Mouse (Mus musculus) hindbrain, embryonic 10.5 days (tissue): ENCODE measurements around the gene Klrb1f. TPM values are rescaled to one million over a fixed set of nuclear protein-coding genes. Genes with fewer than 3 reads are reported as not detected.

Experiments used
- DNase-seq: peaks from one replicate; pipeline ENCODE4 v3.0.0-alpha.2; 2017; ENCODE audit warnings: low spot score
- H3K27ac ChIP-seq: fragments of 300-500 bp; sonication (generic); 2 replicates; pipeline ENCODE4 v1.5.1; 2016; ENCODE audit warnings: mild to moderate bottlenecking, moderate library complexity
- H3K27me3 ChIP-seq: fragments of 300-500 bp; sonication (generic); 2 replicates; pipeline ENCODE4 v1.6.1; 2016; ENCODE audit warnings: mild to moderate bottlenecking; ENCODE audit not compliant: poor library complexity, insufficient read depth, severe bottlenecking
- H3K36me3 ChIP-seq: fragments of 300-500 bp; sonication (generic); 2 replicates; pipeline ENCODE4 v1.6.1; 2016; ENCODE audit warnings: mild to moderate bottlenecking, moderate library complexity
- H3K4me1 ChIP-seq: fragments of 300-500 bp; sonication (generic); replicated peaks from 2 replicates; pipeline ENCODE4 v1.6.1; 2016; ENCODE audit warnings: mild to moderate bottlenecking
- H3K4me3 ChIP-seq: fragments of 300-500 bp; sonication (generic); 2 replicates; pipeline ENCODE4 v1.5.1; 2016; ENCODE audit warnings: mild to moderate bottlenecking, moderate library complexity
- H3K9me3 ChIP-seq: fragments of 300-500 bp; sonication (generic); 2 replicates; pipeline ENCODE4 v1.6.1; 2016; ENCODE audit warnings: mild to moderate bottlenecking, moderate library complexity
- whole genome bisulfite sequencing: fragments of 180-500 bp; shearing (Covaris S2); methylation state at CpG from one replicate; pipeline ENCODE4 v1.1.7; 2016; 5-methylcytosine and 5-hydroxymethylcytosine counted together
- polyA plus RNA-seq: library from polyadenylated mRNA; unstranded; fragments of >200 nt; fragmentation: Nextera tagmentation; extraction: Ambion mirVana; gene quantifications from 2 replicates; pipeline ENCODE4 v1.2.1, GENCODE M21; 2016

The Klrb1f gene
- polyA plus RNA-seq, 1 experiment from 2014 or later: 0.51 TPM

DNA sequence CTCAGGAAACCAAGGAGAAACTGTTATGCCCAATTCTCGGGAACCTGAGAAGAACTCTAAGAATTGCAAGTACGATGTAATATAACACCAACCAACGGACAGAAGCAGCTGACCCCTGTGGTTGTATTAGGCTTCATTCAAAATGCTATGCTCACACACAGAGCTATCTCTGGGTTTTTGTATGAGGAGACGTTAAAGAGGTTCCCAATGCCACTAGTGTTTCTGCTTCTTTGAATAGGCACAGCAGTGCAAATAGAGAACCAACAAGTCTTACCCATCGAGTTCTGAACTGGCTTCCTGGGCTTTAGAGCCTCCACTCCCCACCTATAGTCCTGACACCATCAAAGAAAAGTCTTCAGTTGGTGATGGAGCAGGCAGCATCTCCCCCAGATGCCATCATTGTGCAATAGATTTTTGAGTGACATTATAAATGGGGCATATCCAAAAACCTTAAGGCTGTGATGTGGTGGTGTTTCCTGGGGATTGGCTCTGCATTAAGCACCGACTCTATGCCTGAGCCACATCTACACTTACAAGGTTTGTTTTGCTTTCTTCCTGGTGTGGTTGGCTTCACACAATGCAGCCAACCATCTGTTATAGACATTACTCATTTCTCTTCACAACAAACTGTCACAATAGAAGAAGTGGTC is 15.4 kb upstream of the Klrb1f start:
- H3K27me3 ChIP-seq: no peaks in the 10 kb centered on the region
- 56% methylated on average over 6 of the region's 6 CpGs for WGBS
- no peak overlapping the region for H3K4me3 ChIP-seq
- H3K27ac ChIP-seq: no peak overlapping the region
- H3K9me3 ChIP-seq: no peaks in the 10 kb centered on the region
- no peaks in the 10 kb centered on the region for H3K4me1 ChIP-seq
- no peak for DNase-seq
- no peaks in the 10 kb centered on the region for H3K36me3 ChIP-seq

DNA sequence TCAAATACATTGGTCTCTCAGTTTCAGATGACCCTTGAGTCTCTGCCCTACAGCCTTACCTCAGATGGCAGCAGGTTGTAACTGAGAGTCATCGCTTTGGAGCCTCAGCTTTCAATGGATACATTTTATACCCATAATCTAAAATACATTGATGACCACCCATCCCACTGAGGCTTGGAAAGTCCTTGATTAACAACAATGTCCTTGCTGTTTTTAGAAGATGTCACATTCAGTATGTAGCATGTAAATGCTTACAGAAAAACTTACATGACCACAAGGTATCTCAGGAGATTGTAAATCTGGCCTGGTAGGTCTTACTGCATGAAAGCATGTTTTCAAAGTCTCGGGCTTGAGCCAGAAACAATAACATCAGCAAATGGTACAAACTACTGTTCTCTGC is 14.7 kb upstream of the Klrb1f start:
- no peak overlapping the region for H3K27ac ChIP-seq
- H3K36me3 ChIP-seq: no peaks in the 10 kb centered on the region
- WGBS: 86% methylated on average over 2 of the region's 2 CpGs
- H3K4me3 ChIP-seq: no peak overlapping the region
- DNase-seq: no peak
- H3K9me3 ChIP-seq: no peaks in the 10 kb centered on the region
- H3K4me1 ChIP-seq: no peaks in the 10 kb centered on the region
- H3K27me3 ChIP-seq: no peaks in the 10 kb centered on the region

DNA sequence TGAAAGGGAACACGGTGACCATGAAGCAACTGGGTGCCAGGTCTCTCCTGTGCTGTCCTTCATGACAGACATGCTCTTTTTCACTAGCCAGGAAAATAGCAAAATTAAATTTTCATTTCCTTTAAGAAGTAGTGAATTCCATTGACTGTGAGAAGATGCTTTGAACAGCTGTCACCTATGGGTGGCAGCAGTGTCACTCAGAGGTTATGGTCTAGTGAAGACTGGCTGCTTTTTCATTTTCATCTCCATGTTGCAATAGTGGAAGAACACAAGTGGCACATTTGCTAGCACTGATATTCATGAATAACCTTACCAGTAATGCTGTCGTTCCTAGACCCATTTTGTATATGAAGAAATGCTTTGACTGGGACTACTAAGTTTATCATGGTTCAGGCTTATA is 12.3 kb upstream of the Klrb1f start:
- Histone ChIP-seq H3K4me3 (no peak overlapping the region), H3K9me3 (no peaks in the 10 kb centered on the region), H3K27me3 (no peaks in the 10 kb centered on the region), H3K36me3 (no peaks in the 10 kb centered on the region), H3K27ac (no peak overlapping the region), H3K4me1 (no peaks in the 10 kb centered on the region)
- 79% methylated on average over 2 of the region's 2 CpGs for WGBS
- DNase-seq: no peak

DNA sequence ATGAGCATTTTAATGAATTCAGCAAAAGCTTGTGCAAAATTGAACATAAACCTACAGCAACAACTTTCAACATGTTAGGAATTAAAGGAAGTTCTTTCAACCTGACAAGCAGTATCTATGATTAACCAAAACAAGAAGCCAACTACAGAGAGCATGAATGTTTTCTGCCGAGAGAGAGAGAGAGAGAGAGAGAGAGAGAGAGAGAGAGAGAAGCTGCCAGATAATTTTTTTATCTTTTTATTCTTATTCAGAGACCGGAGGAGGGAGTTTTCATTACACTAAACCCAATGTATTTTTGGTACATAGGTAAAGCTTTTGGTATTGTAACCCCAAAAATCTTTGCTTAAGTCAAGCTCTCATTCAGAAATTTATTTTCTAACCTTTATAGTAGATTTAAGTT is 10.7 kb upstream of the Klrb1f start:
- H3K36me3 ChIP-seq: no peaks in the 10 kb centered on the region
- DNase-seq: no peak
- no peaks in the 10 kb centered on the region for H3K4me1 ChIP-seq
- no peak overlapping the region for H3K4me3 ChIP-seq
- 90% methylated on average over 2 of the region's 2 CpGs for WGBS
- no peaks in the 10 kb centered on the region for H3K9me3 ChIP-seq
- H3K27me3 ChIP-seq: no peaks in the 10 kb centered on the region
- no peak overlapping the region for H3K27ac ChIP-seq

DNA sequence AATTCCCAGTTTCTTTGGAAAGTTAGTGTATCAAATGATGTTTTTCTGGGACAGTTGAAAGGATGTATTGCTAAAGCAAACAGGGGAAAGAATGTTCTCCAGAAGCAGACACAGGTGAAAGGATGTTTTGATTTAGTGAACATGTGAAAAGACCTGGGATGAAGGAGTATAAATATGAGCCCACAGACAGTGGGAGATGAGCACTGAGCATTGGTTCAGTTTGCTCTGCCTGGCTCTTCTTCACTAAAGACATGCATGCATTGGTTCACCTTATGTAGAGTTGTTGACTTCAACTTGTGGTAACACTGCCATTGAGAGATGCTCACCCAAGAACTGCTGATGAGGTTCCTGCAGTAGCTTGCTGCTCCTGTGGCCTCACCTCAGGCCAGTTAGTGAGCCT is 9.4 kb upstream of the Klrb1f start:
- no peak overlapping the region for H3K4me3 ChIP-seq
- no peaks in the 10 kb centered on the region for H3K4me1 ChIP-seq
- H3K27ac ChIP-seq: no peak overlapping the region
- no peaks in the 10 kb centered on the region for H3K9me3 ChIP-seq
- H3K27me3 ChIP-seq: no peaks in the 10 kb centered on the region
- no peaks in the 10 kb centered on the region for H3K36me3 ChIP-seq
- DNase-seq: no peak

DNA sequence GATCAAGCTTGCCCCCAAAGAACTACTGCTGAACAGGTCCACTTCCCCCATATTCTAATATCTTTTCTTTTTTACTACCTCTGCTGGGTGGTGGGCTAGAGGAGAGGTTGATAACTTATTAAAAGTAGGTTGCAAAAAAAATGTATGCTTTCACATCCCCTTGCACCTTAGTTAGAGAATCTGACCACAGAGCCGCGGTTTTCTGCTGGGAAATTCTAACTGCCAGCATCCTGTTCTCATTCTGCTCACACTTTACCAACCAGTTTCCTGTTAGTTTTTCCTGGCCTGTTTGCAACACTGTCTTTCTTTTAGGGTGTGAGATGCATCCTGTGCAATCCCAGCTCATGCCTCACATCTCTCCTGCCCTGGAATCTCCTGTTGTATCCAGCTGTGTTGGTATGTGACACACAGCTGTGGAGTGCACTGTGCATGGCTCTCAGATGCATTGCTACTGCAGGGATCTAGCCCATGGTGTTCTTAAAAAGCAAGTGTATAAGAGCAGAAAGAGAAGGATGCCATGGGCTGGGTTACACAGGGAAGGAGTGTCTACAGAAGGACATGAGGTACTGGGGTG is 8.7 kb upstream of the Klrb1f start:
- WGBS: 80% methylated on average over 2 of the region's 2 CpGs
- no peak overlapping the region for H3K27ac ChIP-seq
- no peaks in the 10 kb centered on the region for H3K27me3 ChIP-seq
- H3K9me3 ChIP-seq: no peaks in the 10 kb centered on the region
- no peaks in the 10 kb centered on the region for H3K36me3 ChIP-seq
- DNase-seq: no peak
- H3K4me3 ChIP-seq: no peak overlapping the region
- no peaks in the 10 kb centered on the region for H3K4me1 ChIP-seq

DNA sequence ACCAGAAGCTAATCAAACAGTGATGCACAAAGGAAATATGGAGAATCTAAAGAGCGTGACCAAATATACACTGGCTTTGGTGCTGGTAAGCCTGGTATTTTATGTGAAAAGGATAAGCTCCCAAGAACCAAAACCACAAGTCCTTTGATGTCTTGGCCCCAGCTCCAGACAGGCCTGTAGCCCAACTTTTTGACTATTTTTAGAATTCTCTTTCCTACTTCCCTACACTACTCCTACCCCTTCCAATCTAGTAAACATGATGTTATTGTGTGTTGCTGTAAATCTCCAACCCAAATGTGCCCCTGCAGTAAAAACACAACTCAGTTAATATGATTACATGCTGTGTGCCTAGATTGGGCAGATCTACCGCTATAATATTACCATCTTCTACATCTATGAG is 4.2 kb upstream of the Klrb1f start:
- H3K27me3 ChIP-seq: no peaks in the 10 kb centered on the region
- H3K9me3 ChIP-seq: no peaks in the 10 kb centered on the region
- no peak overlapping the region for H3K27ac ChIP-seq
- WGBS: 93% methylated on average over 2 of the region's 2 CpGs
- DNase-seq: no peak
- no peak overlapping the region for H3K4me3 ChIP-seq
- H3K36me3 ChIP-seq: no peaks in the 10 kb centered on the region
- H3K4me1 ChIP-seq: no peaks in the 10 kb centered on the region

- H3K4me3 ChIP-seq: no peak overlapping the region
- no peak for DNase-seq
Observed at GRCm38 (mm10) chr6:129042470-129042869, 3.2 kb upstream of the Klrb1f start.

GRCm38 (mm10) chr6:129048381-129048780 is 2.7 kb downstream of the Klrb1f start:
- no peak overlapping the region for H3K4me3 ChIP-seq
- H3K27ac ChIP-seq: no peak overlapping the region
- peaks cover 10% of the 10 kb centered on the region for H3K4me1 ChIP-seq
- DNase-seq: no peak
- H3K9me3 ChIP-seq: no peaks in the 10 kb centered on the region
- no peaks in the 10 kb centered on the region for H3K36me3 ChIP-seq
- peaks cover 5% of the 10 kb centered on the region; the same call in 1 of the 2 replicates for H3K27me3 ChIP-seq
- 35% methylated on average over 4 of the region's 4 CpGs for WGBS

More at GRCm38 (mm10) chr6:129042470-129042869, 3.2 kb upstream of the Klrb1f start:
- Histone ChIP-seq H3K9me3 (no peaks in the 10 kb centered on the region), H3K4me1 (no peaks in the 10 kb centered on the region), H3K27me3 (no peaks in the 10 kb centered on the region), H3K27ac (no peak overlapping the region), H3K36me3 (no peaks in the 10 kb centered on the region)

- Histone ChIP-seq H3K27ac (peak overlapping the region; percentile 86), H3K4me1 (peaks cover 10% of the 10 kb centered on the region), H3K4me3 (peak overlapping the region; percentile 55), H3K9me3 (no peaks in the 10 kb centered on the region), H3K27me3 (peaks cover 5% of the 10 kb centered on the region; the same call in 1 of the 2 replicates), H3K36me3 (no peaks in the 10 kb centered on the region)
- WGBS: 0% methylated on average over 13 of the region's 13 CpGs
- peak; percentile 82 for DNase-seq
Observed at GRCm38 (mm10) chr6:129048857-129049473, 3.3 kb downstream of the Klrb1f start.

DNA sequence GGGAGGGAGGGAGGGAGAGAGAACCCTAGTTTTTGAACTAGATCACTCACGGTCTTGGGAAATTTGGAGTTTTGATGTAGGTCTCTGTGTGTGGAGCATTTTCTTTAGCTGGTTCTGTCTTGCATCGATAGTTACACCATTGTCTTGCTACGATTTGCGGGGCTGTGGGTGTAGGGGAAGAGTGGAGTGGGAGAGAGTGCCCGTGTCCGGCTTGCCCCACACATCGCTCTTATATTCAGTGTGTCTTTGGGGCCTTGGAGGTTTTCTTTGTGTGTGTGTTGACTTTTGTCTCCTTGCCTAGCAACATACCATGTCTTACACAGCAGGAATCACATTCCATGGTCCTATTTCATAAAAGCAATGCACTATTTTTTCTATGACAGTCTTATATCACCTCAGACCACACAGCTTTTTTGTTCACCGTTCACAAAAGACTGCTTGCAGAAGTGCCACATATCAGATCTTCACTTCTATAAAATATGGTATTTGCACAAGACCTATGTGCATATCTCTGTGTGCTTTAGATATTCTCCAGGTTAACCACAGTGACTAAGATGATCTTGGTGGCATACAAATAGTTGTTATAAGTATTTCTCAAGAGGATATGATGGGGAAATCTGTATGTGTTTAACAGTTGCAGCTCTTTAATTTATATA is 4.0 kb downstream of the Klrb1f start:
- DNase-seq: peak; percentile 28

GRCm38 (mm10) chr6:129051086-129051485 is 5.4 kb downstream of the Klrb1f start:
- Histone ChIP-seq H3K36me3 (no peaks in the 10 kb centered on the region), H3K27ac (no peak overlapping the region), H3K9me3 (no peaks in the 10 kb centered on the region), H3K4me1 (peaks cover 10% of the 10 kb centered on the region), H3K27me3 (peaks cover 5% of the 10 kb centered on the region; the same call in 1 of the 2 replicates), H3K4me3 (no peak overlapping the region)
- WGBS: 87% methylated on average over 3 of the region's 3 CpGs
- DNase-seq: no peak

More for the DNA sequence above, 4.0 kb downstream of the Klrb1f start:
- 2% methylated on average over 8 of the region's 8 CpGs for WGBS
- H3K27ac ChIP-seq: peak overlapping the region; percentile 79
- H3K27me3 ChIP-seq: peaks cover 5% of the 10 kb centered on the region; the same call in 1 of the 2 replicates
- H3K9me3 ChIP-seq: no peaks in the 10 kb centered on the region
- peak overlapping the region; percentile 55 for H3K4me3 ChIP-seq
- H3K36me3 ChIP-seq: no peaks in the 10 kb centered on the region
- H3K4me1 ChIP-seq: peaks cover 10% of the 10 kb centered on the region

GRCm38 (mm10) chr6:129051731-129052130 is 6.0 kb downstream of the Klrb1f start:
- H3K27ac ChIP-seq: no peak overlapping the region
- 90% methylated on average over 5 of the region's 5 CpGs for WGBS
- no peaks in the 10 kb centered on the region for H3K9me3 ChIP-seq
- no peak overlapping the region for H3K4me3 ChIP-seq
- H3K36me3 ChIP-seq: no peaks in the 10 kb centered on the region
- peaks cover 5% of the 10 kb centered on the region; the same call in 1 of the 2 replicates for H3K27me3 ChIP-seq
- peaks cover 10% of the 10 kb centered on the region for H3K4me1 ChIP-seq
- DNase-seq: no peak
